In genomic region chr6:126142741-126143140, GRCm38 (mm10) we compare ENCODE assay signal across 17 mouse cellular contexts. TPM values are rescaled to one million over a fixed set of nuclear protein-coding genes. Genes with fewer than 3 reads are reported as not detected.
A peak's percentile ranks its signal among the peaks of the same experiment; 100 is the strongest.
DNase-seq lines count a peak whose midpoint lies in the region; ATAC-seq and TF ChIP-seq lines count a peak whose summit lies in the region.
"Had no signal": no experiment of that assay in that cellular context is flagged by ENCODE, and none has a peak within 500 bp of the region (broad histone marks: within the 10 kb centered on the region; RNA-seq: fewer than 3 reads in every experiment).

No protein-coding gene starts in this region.

- WGBS in heart, embryonic 11.5 days (ENCODE audit: insufficient replicate concordance), result 44% methylated on average over 3 of the region's 3 CpGs
- 36% methylated on average over 3 of the region's 3 CpGs for WGBS in heart, embryonic 16.5 days

- peaks cover 38% of the 10 kb centered on the region for H3K4me1 ChIP-seq in heart, embryonic 11.5 days (ENCODE audit: control insufficient read depth, insufficient read depth, low read length)
- peaks cover 45% of the 10 kb centered on the region for H3K4me1 ChIP-seq in brown adipose tissue, adult 24 weeks (ENCODE audit: control insufficient read depth, insufficient read depth, insufficient read length, low read length)
- peaks cover 39% of the 10 kb centered on the region for H3K4me1 ChIP-seq in heart, embryonic 16.5 days (ENCODE audit: control insufficient read depth, insufficient read depth, low read length)
- H3K4me1 ChIP-seq: liver, embryonic 15.5 days had no signal

- no peaks in the 10 kb centered on the region for H3K36me3 ChIP-seq in heart, embryonic 11.5 days (ENCODE audit: control insufficient read depth, insufficient read depth, low read length)
- H3K36me3 ChIP-seq in heart, embryonic 16.5 days (ENCODE audit: control insufficient read depth, insufficient read depth), result no peaks in the 10 kb centered on the region
- H3K36me3 ChIP-seq: G1E; hindbrain, embryonic 12.5 days; liver, embryonic 15.5 days had no signal

- no peaks in the 10 kb centered on the region for H3K27me3 ChIP-seq in heart, embryonic 11.5 days (ENCODE audit: control insufficient read depth, insufficient read depth, low read length)
- H3K27me3 ChIP-seq in heart, embryonic 16.5 days (ENCODE audit: control insufficient read depth, insufficient read depth, low read length), result no peaks in the 10 kb centered on the region
- H3K27me3 ChIP-seq: hindbrain, embryonic 12.5 days; liver, embryonic 15.5 days had no signal

- H3K4me3 ChIP-seq in heart, embryonic 11.5 days (ENCODE audit: low read depth, low read length), result no peak overlapping the region
- H3K4me3 ChIP-seq in layer of hippocampus, adult 2 months, result no peak overlapping the region
- H3K4me3 ChIP-seq in brown adipose tissue, adult 24 weeks (ENCODE audit: insufficient read depth, low read depth, low read length), result no peak overlapping the region
- H3K4me3 ChIP-seq in heart, embryonic 16.5 days (ENCODE audit: low read length), result no peak overlapping the region
- H3K4me3 ChIP-seq: hindbrain, embryonic 12.5 days; liver, embryonic 15.5 days had no signal

- peak overlapping the region; percentile 37 for H3K27ac ChIP-seq in heart, embryonic 11.5 days (ENCODE audit: low read depth, low read length)
- H3K27ac ChIP-seq in layer of hippocampus, adult 2 months, result peak overlapping the region; percentile 81
- H3K27ac ChIP-seq in brown adipose tissue, adult 24 weeks (replicated peaks; ENCODE audit: low read depth, low read length), result peak overlapping the region; percentile 81
- H3K27ac ChIP-seq in heart, embryonic 16.5 days (ENCODE audit: low read length), result peak overlapping the region; percentile 71
- H3K27ac ChIP-seq: hindbrain, embryonic 12.5 days; liver, embryonic 15.5 days had no signal

- intact Hi-C loops in heart, postnatal 25 days (cut with DNase I), result loop anchor here (5.0 kb wide), 1 partner anchor 35 kb away; no protein-coding TSS in a partner anchor

- ATAC-seq in heart, embryonic 11.5 days (replicated peaks; ENCODE audit: insufficient number of reproducible peaks, low FRiP score, low TSS enrichment), result no peak
- ATAC-seq in heart, embryonic 16.5 days (replicated peaks; ENCODE audit: extremely low read depth, insufficient read depth, low FRiP score), result peak; percentile 3; the same call in 1 of the 2 replicates
- ATAC-seq: forebrain, embryonic 14.5 days had no signal

- 0 out of 2 replicates have a peak overlapping the region, but pooled peaks have one; percentile 47 for H3K4me2 ChIP-seq in heart, embryonic 11.5 days
- peak overlapping the region; percentile 50 for H3K4me2 ChIP-seq in heart, embryonic 16.5 days (ENCODE audit: low read depth, low read length)
- H3K4me2 ChIP-seq: hindbrain, embryonic 12.5 days; liver, embryonic 15.5 days had no signal

- no peak overlapping the region for H3K9ac ChIP-seq in heart, embryonic 11.5 days (ENCODE audit: low read depth, low read length)
- H3K9ac ChIP-seq in heart, embryonic 16.5 days (ENCODE audit: low read length), result no peak overlapping the region
- H3K9ac ChIP-seq: hindbrain, embryonic 12.5 days; liver, embryonic 15.5 days had no signal

- DNase-seq in heart, postnatal 25 days (ENCODE audit: low spot score), result no peak
- no peak for DNase-seq in layer of hippocampus, adult 2 months (ENCODE audit: low spot score in 2 of 2)
- DNase-seq in layer of hippocampus, adult 9-10 months (ENCODE audit: low spot score), result no peak
- no peak for DNase-seq in ovary, adult 18-20 months (ENCODE audit: low spot score)
- DNase-seq: adrenal gland, adult 8-10 months; cerebellum, adult 9-10 months; gastrocnemius, postnatal 10 days; kidney, adult 11 months had no signal

- TF ChIP-seq CTCF in layer of hippocampus, adult 2 months (conservative IDR thresholded peaks at IDR 0.05), result no peak

- H3K9me3 ChIP-seq in heart, embryonic 11.5 days (replicated peaks; ENCODE audit: control insufficient read depth, low read length), result no peaks in the 10 kb centered on the region
- no peaks in the 10 kb centered on the region for H3K9me3 ChIP-seq in heart, embryonic 16.5 days (replicated peaks; ENCODE audit: control insufficient read depth, low read length)
- H3K9me3 ChIP-seq: hindbrain, embryonic 12.5 days; liver, embryonic 15.5 days had no signal

RNA-seq across cellular contexts. Expression of gene Ntf3, which starts 24.0 kb away (rescaled TPM):
- polyA plus RNA-seq in heart, embryonic 11.5 days (2014; fragmentation: Nextera tagmentation; extraction: Ambion mirVana), result 8.6 and 8.8 TPM in 2 replicates
- total RNA-seq in heart, postnatal 25 days (2021), result 1 to 10 TPM; 2.8 to 5.2 TPM
- 10 to 100 TPM; 12.5 to 14.0 TPM for total RNA-seq in layer of hippocampus, adult 2 months (2021)
- polyA plus RNA-seq in brown adipose tissue, adult 24 weeks (2012; ENCODE audit: insufficient read depth, insufficient read length, missing spikeins), result 1.7 and 5.7 TPM in 2 replicates
- polyA plus RNA-seq in heart, embryonic 16.5 days (2015; fragmentation: Nextera tagmentation; extraction: Ambion mirVana), result 6.6 and 8.3 TPM in 2 replicates
- total RNA-seq: G1E; megakaryocyte-erythroid progenitor cell, adult 5-6 weeks; neutrophil, adult 5-6 weeks had no signal
- polyA plus RNA-seq: G1E had no signal
